Mouse (Mus musculus) heart, embryonic 16.5 days (tissue): Measurements from ENCODE around the gene Phc3. TPM values are rescaled to one million over a fixed set of nuclear protein-coding genes. Genes with fewer than 3 reads are reported as not detected.
A peak's percentile ranks its signal among the peaks of the same experiment; 100 is the strongest.

Experiments
- ATAC-seq: fragments of 200-750 bp; cut with Nextera tagmentation; replicated peaks from 2 replicates; pipeline ENCODE4 v1.8.0; 2017; ENCODE audit warnings: moderate number of reproducible peaks; ENCODE audit not compliant: insufficient read depth, low FRiP score; ENCODE audit errors: extremely low read depth
- H3K27ac ChIP-seq: fragments of 300-500 bp; sonication (generic); 2 replicates; pipeline ENCODE4 v1.5.1; 2014; ENCODE audit warnings: mild to moderate bottlenecking, low read length, control low read depth, moderate library complexity
- H3K27me3 ChIP-seq: fragments of 300-500 bp; sonication (generic); 2 replicates; pipeline ENCODE4 v1.6.1; 2014; ENCODE audit warnings: low read length, mixed read lengths; ENCODE audit not compliant: control insufficient read depth, insufficient read depth
- H3K36me3 ChIP-seq: fragments of 300-500 bp; sonication (generic); 2 replicates; pipeline ENCODE4 v1.6.1; 2014; ENCODE audit not compliant: control insufficient read depth, insufficient read depth
- H3K4me1 ChIP-seq: fragments of 300-500 bp; sonication (generic); 2 replicates; pipeline ENCODE4 v1.6.1; 2014; ENCODE audit warnings: low read length, mixed read lengths; ENCODE audit not compliant: control insufficient read depth, insufficient read depth
- H3K4me2 ChIP-seq: fragments of 300-500 bp; sonication (generic); 2 replicates; pipeline ENCODE4 v1.6.1; 2014; ENCODE audit warnings: low read depth, mild to moderate bottlenecking, control low read depth, low read length
- H3K4me3 ChIP-seq: fragments of 300-500 bp; sonication (generic); 2 replicates; pipeline ENCODE4 v1.5.1; 2014; ENCODE audit warnings: mild to moderate bottlenecking, control low read depth, low read length
- H3K9ac ChIP-seq: fragments of 300-500 bp; sonication (generic); 2 replicates; pipeline ENCODE4 v1.6.1; 2014; ENCODE audit warnings: low read length, control low read depth
- H3K9me3 ChIP-seq: fragments of 300-500 bp; sonication (generic); replicated peaks from 2 replicates; pipeline ENCODE4 v1.6.1; 2016; ENCODE audit warnings: low read length; ENCODE audit not compliant: control insufficient read depth
- WGBS: fragments of 180-500 bp; shearing (Covaris S2); extraction: QIAGEN DNeasy Blood & Tissue Kit; methylation state at CpG from one replicate; pipeline ENCODE4 v1.1.7; 2014; 5-methylcytosine and 5-hydroxymethylcytosine counted together
- polyA plus RNA-seq: library from polyadenylated mRNA; unstranded; fragments of >200 nt; fragmentation: Nextera tagmentation; extraction: Ambion mirVana; gene quantifications from 2 replicates; pipeline ENCODE4 v1.2.1, GENCODE M21; 2015

The Phc3 gene
- polyA plus RNA-seq, 1 experiment from 2014 or later: 5.6 TPM

- no peak for ATAC-seq
- H3K4me3 ChIP-seq: no peak overlapping the region
- no peaks in the 10 kb centered on the region for H3K4me1 ChIP-seq
- H3K27me3 ChIP-seq: no peaks in the 10 kb centered on the region
- peaks cover 51% of the 10 kb centered on the region for H3K36me3 ChIP-seq
- 66% methylated on average over 7 of the region's 7 CpGs for whole genome bisulfite sequencing
- H3K9me3 ChIP-seq: 0 out of 2 replicates have a peak, but pooled peaks cover 4% of the 10 kb centered on the region
- H3K9ac ChIP-seq: no peak overlapping the region
- H3K27ac ChIP-seq: 0 out of 2 replicates have a peak overlapping the region, but pooled peaks have one; percentile 38
- H3K4me2 ChIP-seq: no peak overlapping the region
These were observed 9.1 kb downstream of the Phc3 start for GRCm38 (mm10) chr3:30959868-30960831.

GRCm38 (mm10) chr3:30958709-30959108 is 10.5 kb downstream of the Phc3 start:
- Histone ChIP-seq H3K36me3 (peaks cover 53% of the 10 kb centered on the region), H3K9ac (no peak overlapping the region), H3K4me3 (no peak overlapping the region), H3K9me3 (0 out of 2 replicates have a peak, but pooled peaks cover 4% of the 10 kb centered on the region), H3K4me1 (no peaks in the 10 kb centered on the region), H3K27ac (no peak overlapping the region), H3K4me2 (no peak overlapping the region), H3K27me3 (no peaks in the 10 kb centered on the region)
- ATAC-seq: no peak
- 72% methylated on average over 2 of the region's 2 CpGs for WGBS

GRCm38 (mm10) chr3:30956327-30956726 is 12.9 kb downstream of the Phc3 start:
- no peak overlapping the region for H3K9ac ChIP-seq
- no peak overlapping the region for H3K4me2 ChIP-seq
- H3K4me1 ChIP-seq: no peaks in the 10 kb centered on the region
- H3K36me3 ChIP-seq: peaks cover 46% of the 10 kb centered on the region
- no peak overlapping the region for H3K27ac ChIP-seq
- H3K4me3 ChIP-seq: no peak overlapping the region
- no peaks in the 10 kb centered on the region for H3K27me3 ChIP-seq
- ATAC-seq: no peak
- H3K9me3 ChIP-seq: no peaks in the 10 kb centered on the region
- 92% methylated on average over 6 of the region's 6 CpGs for WGBS

- Histone ChIP-seq H3K9ac (no peak overlapping the region), H3K36me3 (peaks cover 44% of the 10 kb centered on the region), H3K4me3 (no peak overlapping the region), H3K4me1 (no peaks in the 10 kb centered on the region), H3K27ac (no peak overlapping the region), H3K27me3 (no peaks in the 10 kb centered on the region), H3K4me2 (no peak overlapping the region), H3K9me3 (no peaks in the 10 kb centered on the region)
- ATAC-seq: no peak
- 84% methylated on average over 12 of the region's 12 CpGs for WGBS
These were observed 16.7 kb downstream of the Phc3 start for GRCm38 (mm10) chr3:30952273-30953070.

- H3K4me1 ChIP-seq: no peaks in the 10 kb centered on the region
- WGBS: 65% methylated on average over 3 of the region's 3 CpGs
- peaks cover 38% of the 10 kb centered on the region for H3K36me3 ChIP-seq
These were observed 17.6 kb downstream of the Phc3 start for GRCm38 (mm10) chr3:30951652-30952051.

GRCm38 (mm10) chr3:30934384-30934783 is 34.8 kb downstream of the Phc3 start:
- H3K4me3 ChIP-seq: no peak overlapping the region
- ATAC-seq: no peak
- no peaks in the 10 kb centered on the region for H3K27me3 ChIP-seq
- no peak overlapping the region for H3K27ac ChIP-seq
- peaks cover 26% of the 10 kb centered on the region for H3K36me3 ChIP-seq
- H3K4me1 ChIP-seq: no peaks in the 10 kb centered on the region
- H3K9me3 ChIP-seq: no peaks in the 10 kb centered on the region
- no peak overlapping the region for H3K4me2 ChIP-seq
- H3K9ac ChIP-seq: no peak overlapping the region

More at GRCm38 (mm10) chr3:30951652-30952051, 17.6 kb downstream of the Phc3 start:
- Histone ChIP-seq H3K9ac (no peak overlapping the region), H3K4me3 (no peak overlapping the region), H3K4me2 (no peak overlapping the region), H3K9me3 (no peaks in the 10 kb centered on the region), H3K27me3 (no peaks in the 10 kb centered on the region), H3K27ac (no peak overlapping the region)
- no peak for ATAC-seq

- Histone ChIP-seq H3K27ac (no peak overlapping the region), H3K4me3 (no peak overlapping the region), H3K4me2 (no peak overlapping the region), H3K9ac (no peak overlapping the region), H3K9me3 (no peaks in the 10 kb centered on the region), H3K36me3 (peaks cover 22% of the 10 kb centered on the region), H3K4me1 (no peaks in the 10 kb centered on the region), H3K27me3 (no peaks in the 10 kb centered on the region)
- ATAC-seq: peak; percentile 32; the same call in 1 of the 2 replicates
- 61% methylated on average over 3 of the region's 3 CpGs for WGBS
These were observed 39.4 kb downstream of the Phc3 start for GRCm38 (mm10) chr3:30929828-30930227.

- no peak overlapping the region for H3K4me3 ChIP-seq
- H3K9me3 ChIP-seq: no peaks in the 10 kb centered on the region
- peaks cover 22% of the 10 kb centered on the region for H3K36me3 ChIP-seq
- H3K9ac ChIP-seq: no peak overlapping the region
- H3K27ac ChIP-seq: no peak overlapping the region
- 92% methylated on average over 3 of the region's 3 CpGs for WGBS
- no peak overlapping the region for H3K4me2 ChIP-seq
- no peaks in the 10 kb centered on the region for H3K4me1 ChIP-seq
- H3K27me3 ChIP-seq: no peaks in the 10 kb centered on the region
- no peak for ATAC-seq
These were observed 41.6 kb downstream of the Phc3 start for GRCm38 (mm10) chr3:30927664-30928063.

GRCm38 (mm10) chr3:30917160-30917559 is 52.1 kb downstream of the Phc3 start:
- H3K27me3 ChIP-seq: no peaks in the 10 kb centered on the region
- H3K4me2 ChIP-seq: no peak overlapping the region
- no peak overlapping the region for H3K27ac ChIP-seq
- no peak overlapping the region for H3K4me3 ChIP-seq
- H3K36me3 ChIP-seq: peaks cover 51% of the 10 kb centered on the region
- no peak for ATAC-seq
- no peak overlapping the region for H3K9ac ChIP-seq
- 62% methylated on average over 4 of the region's 4 CpGs for WGBS
- H3K4me1 ChIP-seq: no peaks in the 10 kb centered on the region
- peaks cover 4% of the 10 kb centered on the region for H3K9me3 ChIP-seq
